Mouse (Mus musculus) forebrain, postnatal 0 days (tissue): ENCODE measurements around the gene Ptges. TPM values are rescaled to one million over a fixed set of nuclear protein-coding genes. Genes with fewer than 3 reads are reported as not detected.

Source experiments
- ATAC-seq: fragments of 200-750 bp; cut with Nextera tagmentation; 2 replicates; pipeline ENCODE4 v1.8.0; 2017; ENCODE audit warnings: mild to moderate bottlenecking, moderate library complexity
- DNase-seq: peaks from one replicate; pipeline ENCODE4 v3.0.0-alpha.2; 2015
- H3K27ac ChIP-seq: fragments of 300-500 bp; sonication (generic); 2 replicates; pipeline ENCODE4 v1.5.1; 2014; ENCODE audit warnings: low read depth, mild to moderate bottlenecking, antibody characterized with exemption, low read length, moderate library complexity, mixed read lengths
- H3K27me3 ChIP-seq: fragments of 300-500 bp; sonication (generic); 2 replicates; pipeline ENCODE4 v1.6.1; 2014; ENCODE audit warnings: mild to moderate bottlenecking, low read length, mixed read lengths; ENCODE audit not compliant: insufficient read depth
- H3K36me3 ChIP-seq: fragments of 300-500 bp; sonication (generic); 2 replicates; pipeline ENCODE4 v1.6.1; 2014; ENCODE audit warnings: mild to moderate bottlenecking, moderate library complexity; ENCODE audit not compliant: insufficient read depth
- H3K4me1 ChIP-seq: fragments of 300-500 bp; sonication (generic); 2 replicates; pipeline ENCODE4 v1.6.1; 2014; ENCODE audit warnings: antibody characterized with exemption; ENCODE audit not compliant: insufficient read depth
- H3K4me2 ChIP-seq: fragments of 300-500 bp; sonication (generic); 2 replicates; pipeline ENCODE4 v1.6.1; 2014; ENCODE audit warnings: low read depth, mild to moderate bottlenecking, moderate library complexity
- H3K4me3 ChIP-seq: fragments of 300-500 bp; sonication (generic); 2 replicates; pipeline ENCODE4 v1.5.1; 2014; ENCODE audit warnings: low read depth, low read length, mixed read lengths
- H3K9ac ChIP-seq: fragments of 300-500 bp; sonication (generic); 2 replicates; pipeline ENCODE4 v1.6.1; 2014; ENCODE audit warnings: mild to moderate bottlenecking
- H3K9me3 ChIP-seq: fragments of 300-500 bp; sonication (generic); 2 replicates; pipeline ENCODE4 v1.6.1; 2016; ENCODE audit warnings: low read length
- CTCF ChIP-seq: sonication (generic); IDR thresholded peaks from 2 replicates; pipeline ENCODE4 v1.5.1; 2016; ENCODE audit warnings: antibody characterized with exemption, control low read depth, low read depth
- WGBS: fragments of 180-500 bp; shearing (Covaris S2); extraction: QIAGEN DNeasy Blood & Tissue Kit; methylation state at CpG from one replicate; pipeline ENCODE4 v1.1.7; 2014; 5-methylcytosine and 5-hydroxymethylcytosine counted together
- polyA plus RNA-seq: library from polyadenylated mRNA; unstranded; fragments of >200 nt; fragmentation: Nextera tagmentation; extraction: Ambion mirVana; gene quantifications from 2 replicates; pipeline ENCODE4 v1.2.1, GENCODE M21; 2015
- total RNA-seq: library from RNA; depleted of rRNA; stranded (reverse); fragments of >200 nt; gene quantifications from 2 replicates; pipeline ENCODE4 v1.2.3, GENCODE M21; 2014; rRNA removed

The Ptges gene
- total RNA-seq (4.2 and 6.3 TPM in 2 replicates), polyA plus RNA-seq (4.8 TPM in 2 replicates)

- 2% methylated on average over 23 of the region's 23 CpGs for WGBS
These were observed at the start of gene Ptges for GRCm38 (mm10) chr2:30929483-30930045. Ptges (minus strand) TSS chr2:30929863.

GRCm38 (mm10) chr2:30967352-30968327 is 38.0 kb upstream of the Ptges start, which contains the start of gene Tor1a:
Tor1a (minus strand) TSS chr2:30967933.
- no peaks in the 10 kb centered on the region for H3K27me3 ChIP-seq
- DNase-seq: peak; percentile 93
- peak within 1 kb of the TSS; percentile 84 for H3K27ac ChIP-seq
- WGBS: 6% methylated on average over 59 of the region's 59 CpGs
- peaks cover 15% of the 10 kb centered on the region; the same call in 1 of the 2 replicates for H3K4me1 ChIP-seq
- peak within 1 kb of the TSS; percentile 88 for H3K9ac ChIP-seq
- no peaks in the 10 kb centered on the region for H3K9me3 ChIP-seq
- TF ChIP-seq CTCF: no peak
- H3K36me3 ChIP-seq: peaks cover 30% of the 10 kb centered on the region
- peak; percentile 97 for ATAC-seq
- peak within 1 kb of the TSS; percentile 83 for H3K4me2 ChIP-seq
- peak within 1 kb of the TSS; percentile 96 for H3K4me3 ChIP-seq

More at GRCm38 (mm10) chr2:30929483-30930045, at the start of gene Ptges:
- Histone ChIP-seq H3K9ac (peak within 1 kb of the TSS; percentile 58), H3K4me3 (peak within 1 kb of the TSS; percentile 32), H3K4me1 (peaks cover 4% of the 10 kb centered on the region), H3K27ac (peak within 1 kb of the TSS; percentile 50; the same call in 1 of the 2 replicates), H3K36me3 (no peaks in the 10 kb centered on the region), H3K4me2 (peak within 1 kb of the TSS; percentile 66), H3K9me3 (no peaks in the 10 kb centered on the region), H3K27me3 (no peaks in the 10 kb centered on the region)
- ATAC-seq: peak; percentile 83
- TF ChIP-seq CTCF: peak; percentile 72
- DNase-seq: peak; percentile 88

GRCm38 (mm10) chr2:30966826-30967225 is 37.2 kb upstream of the Ptges start:
- no peak for TF ChIP-seq CTCF
- H3K27ac ChIP-seq: no peak overlapping the region
- H3K9me3 ChIP-seq: no peaks in the 10 kb centered on the region
- WGBS: 24% methylated on average over 16 of the region's 16 CpGs
- ATAC-seq (no peak; the same call in 1 of the 2 replicates), DNase-seq (no peak)
- peak overlapping the region; percentile 83 for H3K4me2 ChIP-seq
- peaks cover 34% of the 10 kb centered on the region for H3K36me3 ChIP-seq
- no peaks in the 10 kb centered on the region for H3K27me3 ChIP-seq
- H3K4me1 ChIP-seq: peaks cover 15% of the 10 kb centered on the region; the same call in 1 of the 2 replicates
- H3K9ac ChIP-seq: peak overlapping the region; percentile 88
- H3K4me3 ChIP-seq: peak overlapping the region; percentile 96

GRCm38 (mm10) chr2:30965627-30966026 is 36.0 kb upstream of the Ptges start:
- Histone ChIP-seq H3K36me3 (peaks cover 42% of the 10 kb centered on the region), H3K27ac (no peak overlapping the region), H3K4me3 (no peak overlapping the region), H3K4me1 (peaks cover 15% of the 10 kb centered on the region; the same call in 1 of the 2 replicates), H3K4me2 (no peak overlapping the region), H3K9ac (no peak overlapping the region), H3K9me3 (no peaks in the 10 kb centered on the region), H3K27me3 (no peaks in the 10 kb centered on the region)
- no peak for TF ChIP-seq CTCF
- no peak for DNase-seq
- WGBS: 95% methylated on average over 8 of the region's 8 CpGs
- no peak for ATAC-seq

DNA sequence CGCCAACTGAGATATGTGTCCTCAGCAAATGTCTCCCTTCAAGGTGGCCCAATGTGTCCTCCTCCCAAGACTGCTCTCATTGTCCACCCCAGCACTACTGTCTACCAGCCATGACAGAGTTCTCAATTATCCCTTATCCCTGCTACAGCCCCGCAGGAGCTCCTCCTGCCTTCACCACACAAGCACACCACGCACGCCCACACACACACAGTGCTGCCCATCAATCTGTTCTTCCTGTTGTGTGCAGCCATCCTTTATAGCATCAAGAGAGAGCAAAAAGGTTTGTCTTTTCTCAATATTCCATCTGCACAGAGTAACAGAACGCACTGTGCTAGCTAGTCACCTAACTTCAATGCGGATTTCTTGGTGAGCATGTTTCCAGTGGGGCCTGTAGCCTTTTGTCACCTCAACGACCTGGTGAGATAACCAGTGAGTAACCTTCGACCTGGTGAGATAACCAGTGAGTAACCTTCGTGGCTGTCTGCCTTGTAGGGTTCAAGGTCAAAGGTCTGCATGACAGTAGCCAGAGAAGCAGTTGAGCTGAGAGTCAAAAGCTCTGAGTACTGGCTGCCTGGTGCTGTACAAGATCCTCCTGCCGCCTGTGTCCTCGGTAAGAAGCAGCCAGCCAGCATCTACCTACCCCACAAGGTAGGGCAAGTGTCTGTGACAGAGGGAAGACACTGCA is 33.0 kb upstream of the Ptges start:
- TF ChIP-seq CTCF: no peak
- H3K36me3 ChIP-seq: peaks cover 70% of the 10 kb centered on the region
- 90% methylated on average over 11 of the region's 11 CpGs for WGBS

DNA sequence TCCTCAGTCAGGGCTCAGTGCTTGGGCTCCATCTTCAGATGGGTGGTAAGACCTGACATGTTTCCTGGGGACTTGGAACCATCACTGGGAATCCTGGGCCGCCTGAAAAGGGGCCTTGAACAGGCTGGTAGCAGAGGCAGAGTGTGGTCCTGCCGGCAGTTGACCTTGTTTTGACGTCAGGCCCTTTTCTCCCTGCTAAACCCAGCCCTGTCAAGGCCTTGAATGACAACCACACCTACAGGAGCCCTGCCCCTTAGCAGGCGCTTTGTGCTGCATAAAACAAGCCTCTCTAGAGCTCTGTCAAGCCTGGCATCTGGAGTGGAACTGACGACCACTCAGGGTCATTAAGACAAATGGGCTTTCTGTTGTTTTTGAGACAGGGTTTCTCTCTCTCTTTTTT is 30.2 kb upstream of the Ptges start:
- H3K27ac ChIP-seq: no peak overlapping the region
- H3K36me3 ChIP-seq: peaks cover 94% of the 10 kb centered on the region
- DNase-seq (no peak), ATAC-seq (no peak)
- WGBS: 43% methylated on average over 5 of the region's 5 CpGs
- no peak overlapping the region for H3K4me2 ChIP-seq
- H3K4me1 ChIP-seq: 0 out of 2 replicates have a peak, but pooled peaks cover under 1% of the 10 kb centered on the region
- no peak for TF ChIP-seq CTCF
- no peaks in the 10 kb centered on the region for H3K9me3 ChIP-seq
- H3K27me3 ChIP-seq: no peaks in the 10 kb centered on the region
- H3K9ac ChIP-seq: no peak overlapping the region
- no peak overlapping the region for H3K4me3 ChIP-seq

More for the DNA sequence above, 33.0 kb upstream of the Ptges start:
- Histone ChIP-seq H3K4me3 (no peak overlapping the region), H3K9ac (no peak overlapping the region), H3K4me2 (no peak overlapping the region), H3K4me1 (peaks cover 15% of the 10 kb centered on the region; the same call in 1 of the 2 replicates), H3K9me3 (no peaks in the 10 kb centered on the region), H3K27me3 (no peaks in the 10 kb centered on the region), H3K27ac (no peak overlapping the region)
- no peak for DNase-seq
- ATAC-seq: no peak
